Mouse (Mus musculus) testis, postnatal 10 days (tissue): ENCODE results near the gene Otx2.

Experiments used
- DNase-seq: peaks from one replicate; pipeline ENCODE4 v3.0.0; 2021; ENCODE audit warnings: low spot score

Gene Otx2

GRCm38 (mm10) chr14:48668761-48669303, 4.8 kb downstream of the Otx2 start:
- no peak for DNase-seq

- no peak for DNase-seq
Measured at GRCm38 (mm10) chr14:48668051-48668481, 5.6 kb downstream of the Otx2 start.

GRCm38 (mm10) chr14:48667396-48667795, 6.2 kb downstream of the Otx2 start:
- DNase-seq, result no peak

GRCm38 (mm10) chr14:48666771-48667170, 6.8 kb downstream of the Otx2 start:
- no peak for DNase-seq

- no peak for DNase-seq
Measured at GRCm38 (mm10) chr14:48665816-48666661, 7.6 kb downstream of the Otx2 start.

GRCm38 (mm10) chr14:48664841-48665815, 8.5 kb downstream of the Otx2 start:
- no peak for DNase-seq

- no peak for DNase-seq
Measured at GRCm38 (mm10) chr14:48664001-48664810, 9.4 kb downstream of the Otx2 start.

GRCm38 (mm10) chr14:48663531-48663930, 10.1 kb downstream of the Otx2 start:
- DNase-seq, result no peak

GRCm38 (mm10) chr14:48662568-48663236, 10.9 kb downstream of the Otx2 start:
- DNase-seq, result no peak

GRCm38 (mm10) chr14:48661646-48662567, 11.7 kb downstream of the Otx2 start:
- no peak for DNase-seq

- DNase-seq, result no peak
Measured at GRCm38 (mm10) chr14:48661151-48661550, 12.5 kb downstream of the Otx2 start.

GRCm38 (mm10) chr14:48660593-48660992, 13.0 kb downstream of the Otx2 start:
- DNase-seq, result no peak

- no peak for DNase-seq
Measured at GRCm38 (mm10) chr14:48659661-48660060, 14.0 kb downstream of the Otx2 start.

- no peak for DNase-seq
Measured at GRCm38 (mm10) chr14:48657241-48657640, 16.4 kb downstream of the Otx2 start.

GRCm38 (mm10) chr14:48656711-48657110, 16.9 kb downstream of the Otx2 start:
- DNase-seq, result no peak

GRCm38 (mm10) chr14:48655792-48656550, 17.6 kb downstream of the Otx2 start:
- no peak for DNase-seq

GRCm38 (mm10) chr14:48655073-48655791, 18.4 kb downstream of the Otx2 start:
- no peak for DNase-seq

GRCm38 (mm10) chr14:48654551-48655072, 19.0 kb downstream of the Otx2 start:
- no peak for DNase-seq
